Mouse (Mus musculus) urinary bladder, postnatal 10 days (tissue): Measurements from ENCODE around the gene Hlx.

Experiments
- DNase-seq: peaks from one replicate; pipeline ENCODE4 v3.0.0; 2022; ENCODE audit warnings: low spot score

Gene Hlx

GRCm38 (mm10) chr1:184715693-184716092 is 16.7 kb downstream of the Hlx start:
- DNase-seq = no peak

GRCm38 (mm10) chr1:184714515-184714914 is 17.9 kb downstream of the Hlx start:
- DNase-seq = no peak

GRCm38 (mm10) chr1:184713716-184714115 is 18.7 kb downstream of the Hlx start:
- no peak for DNase-seq

DNA sequence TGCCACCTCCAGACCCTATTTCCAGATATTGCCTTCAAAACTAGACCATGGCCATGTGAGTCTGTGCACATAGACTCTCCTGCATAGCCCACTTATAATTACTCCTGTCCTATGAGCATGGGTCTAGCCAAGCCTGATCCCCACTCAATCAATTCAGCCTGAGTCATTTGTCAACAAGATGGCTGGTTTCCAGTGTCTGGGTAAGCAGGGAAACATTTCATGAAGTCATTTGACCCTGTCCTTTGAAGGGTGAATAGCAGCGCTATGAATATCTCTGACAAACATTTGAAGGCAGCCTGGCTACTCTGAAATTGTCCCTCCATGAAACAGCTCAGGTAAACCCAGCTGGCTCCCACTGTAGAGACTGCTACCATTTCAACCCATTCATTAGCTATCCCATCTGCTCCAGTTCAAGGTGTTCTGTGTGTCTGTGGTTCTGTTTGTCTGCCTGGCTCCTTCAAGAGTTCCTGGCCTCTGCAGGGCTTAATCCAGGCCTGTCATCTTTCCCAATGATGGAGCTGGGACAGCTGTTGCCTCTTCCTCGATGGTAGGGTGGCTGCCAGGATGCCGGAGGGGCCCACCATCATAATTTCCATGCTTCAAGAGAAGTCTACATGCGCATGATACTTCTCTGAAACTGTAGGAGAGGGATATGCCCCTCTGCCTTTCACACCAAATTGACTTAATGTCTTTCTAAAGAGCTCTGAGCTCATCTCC is 24.7 kb downstream of the Hlx start:
- no peak for DNase-seq

GRCm38 (mm10) chr1:184704901-184705300 is 27.5 kb downstream of the Hlx start:
- DNase-seq = no peak

DNA sequence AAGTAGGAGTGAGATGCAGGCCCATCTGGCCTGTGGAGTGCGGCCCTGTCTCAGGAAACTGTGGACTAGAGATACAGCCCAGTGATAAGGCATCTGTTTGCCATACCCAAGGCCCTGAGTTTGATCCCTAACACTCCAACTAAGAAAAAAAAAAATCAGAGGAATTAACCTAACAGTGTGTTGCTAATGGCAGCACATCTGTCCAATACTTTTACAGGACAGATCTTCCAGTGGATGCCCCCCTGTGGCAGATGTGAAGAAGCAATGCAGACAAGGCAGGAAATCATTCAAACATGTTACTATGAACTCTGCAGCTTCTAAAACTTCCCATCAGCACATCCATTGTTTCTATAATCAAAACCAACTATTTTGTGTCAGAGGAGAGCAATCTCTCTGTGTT is 33.1 kb downstream of the Hlx start:
- DNase-seq = no peak

GRCm38 (mm10) chr1:184695451-184695850 is 37.0 kb downstream of the Hlx start:
- DNase-seq = no peak

- no peak for DNase-seq
These were observed 40.1 kb downstream of the Hlx start for GRCm38 (mm10) chr1:184692204-184692904.

DNA sequence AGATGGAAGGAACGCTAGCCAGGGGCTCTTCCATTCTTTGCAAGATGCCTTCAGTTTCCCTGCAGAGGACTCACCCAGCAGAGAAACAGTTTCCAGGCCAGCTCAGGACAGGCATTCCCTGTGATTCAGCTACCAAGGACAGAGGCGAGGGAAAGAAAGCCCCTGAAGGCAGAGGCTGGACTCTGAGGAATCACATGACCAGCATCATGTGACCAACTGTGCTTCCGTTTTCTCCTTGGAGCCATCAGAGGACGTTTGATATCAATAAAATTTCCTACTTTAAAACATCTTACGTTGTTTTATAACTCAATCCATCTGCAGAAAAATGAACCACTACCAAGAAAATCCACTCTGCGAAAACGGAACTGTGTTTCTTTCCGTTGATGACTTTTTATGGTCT is 41.2 kb downstream of the Hlx start:
- no peak for DNase-seq

GRCm38 (mm10) chr1:184688026-184688425 is 44.4 kb downstream of the Hlx start:
- DNase-seq = no peak

- DNase-seq = no peak
These were observed 44.9 kb downstream of the Hlx start for GRCm38 (mm10) chr1:184687512-184687911.

DNA sequence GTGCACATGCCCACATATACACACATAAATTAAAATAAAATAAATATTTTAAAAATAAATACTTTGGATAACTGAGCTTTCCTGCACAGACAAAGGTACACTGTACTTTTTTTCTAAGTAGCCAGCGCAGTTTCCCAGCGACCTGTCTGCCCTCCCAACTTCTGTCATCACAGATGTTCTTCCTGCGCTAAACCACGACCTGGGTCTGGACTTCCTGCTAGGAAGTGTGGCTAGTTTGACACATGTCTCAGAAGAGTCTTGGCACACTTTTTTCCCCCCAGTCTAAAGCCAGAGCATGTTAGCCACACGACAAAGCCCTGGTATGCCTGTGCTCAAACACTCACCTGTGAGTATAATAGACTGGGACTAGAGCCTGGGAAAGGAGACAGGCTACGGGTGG is 48.9 kb downstream of the Hlx start:
- no peak for DNase-seq

DNA sequence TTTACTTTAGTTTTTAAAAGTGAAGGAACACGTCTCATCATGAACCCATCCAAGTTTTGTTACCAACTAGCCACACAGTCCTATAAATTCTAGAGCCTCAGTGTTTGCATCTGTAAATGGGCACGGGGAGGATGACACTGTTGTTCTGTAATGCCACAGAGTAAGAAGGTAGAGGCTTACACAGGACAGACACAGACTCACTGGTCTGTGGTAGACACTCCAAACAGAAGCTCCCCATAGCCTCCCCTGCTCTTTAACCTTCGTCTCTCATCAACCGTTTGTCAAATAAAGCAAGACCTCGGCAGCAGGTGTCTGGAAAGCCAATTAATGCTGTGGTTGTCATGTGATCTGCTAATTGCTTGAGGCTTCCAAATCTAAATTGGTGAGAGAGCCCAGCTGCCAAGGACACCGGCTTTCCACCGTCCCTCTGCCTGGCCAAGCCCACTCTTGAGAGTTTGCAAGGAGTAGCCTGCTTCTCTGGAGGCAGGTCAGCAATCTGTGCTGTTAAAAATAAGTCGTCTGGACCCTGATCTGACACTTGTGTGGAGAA is 52.9 kb downstream of the Hlx start:
- DNase-seq = no peak

- DNase-seq = no peak
These were observed 54.8 kb downstream of the Hlx start for GRCm38 (mm10) chr1:184677641-184678040.
